Mouse (Mus musculus) naive thymus-derived CD4-positive, alpha-beta T cell, adult 2 months (primary cell): ENCODE results near the gene Pithd1.

Experiments
- DNase-seq: peaks from one replicate; pipeline ENCODE4 v3.0.0-alpha.2; 2011; ENCODE audit warnings: low read depth

Pithd1 gene

GRCm38 (mm10) chr4:135928376-135928775 is 58.7 kb downstream of the Pithd1 start:
- no peak for DNase-seq

DNA sequence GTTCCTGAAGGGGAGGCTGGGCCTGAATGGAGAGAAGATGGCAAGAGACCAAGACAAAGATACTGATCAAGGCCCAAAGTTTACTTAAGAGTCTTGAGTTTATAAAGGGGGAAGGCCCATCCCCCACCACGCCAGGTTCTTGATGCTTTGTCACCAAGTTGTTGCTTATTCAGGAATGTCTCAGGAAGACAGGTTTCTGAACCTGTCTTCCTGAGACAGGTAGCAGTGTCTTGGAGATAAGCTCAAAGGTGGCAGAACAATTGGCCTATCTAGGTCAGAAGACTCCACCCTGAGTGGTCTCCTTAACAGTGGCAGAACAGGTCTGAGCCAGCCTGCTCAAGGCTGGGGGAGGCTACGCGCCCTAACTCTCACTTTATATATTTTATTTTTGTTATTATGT is 60.2 kb downstream of the Pithd1 start:
- DNase-seq, result no peak

GRCm38 (mm10) chr4:135926195-135926808 is 60.8 kb downstream of the Pithd1 start:
- no peak for DNase-seq
